Mouse (Mus musculus) adrenal gland, postnatal 10 days (tissue): ENCODE results near the gene Nkx1-2. TPM values are rescaled to one million over a fixed set of nuclear protein-coding genes. Genes with fewer than 3 reads are reported as not detected.

Experiments
- DNase-seq: peaks from one replicate; pipeline ENCODE4 v3.0.0; 2021; ENCODE audit warnings: mixed read lengths
- total RNA-seq, 2 experiments: library from RNA; stranded (reverse); gene quantifications; 2 replicates each; pipeline ENCODE4 v1.2.3; 2021

Gene Nkx1-2
- total RNA-seq, 2 experiments from 2014 or later = 0.12 TPM; not detected in 1

GRCm38 (mm10) chr7:132559138-132559766 is 40.2 kb downstream of the Nkx1-2 start:
- no peak for DNase-seq

GRCm38 (mm10) chr7:132558141-132558736 is 41.2 kb downstream of the Nkx1-2 start:
- DNase-seq = no peak

GRCm38 (mm10) chr7:132556575-132556974 is 42.9 kb downstream of the Nkx1-2 start:
- no peak for DNase-seq

- no peak for DNase-seq
Observed at GRCm38 (mm10) chr7:132555911-132556310, 43.5 kb downstream of the Nkx1-2 start.

- DNase-seq = no peak
Observed at GRCm38 (mm10) chr7:132554091-132554490, 45.3 kb downstream of the Nkx1-2 start.

- peak; percentile 98 for DNase-seq
Observed at GRCm38 (mm10) chr7:132551351-132552126, 47.9 kb downstream of the Nkx1-2 start.

- no peak for DNase-seq
Observed at GRCm38 (mm10) chr7:132547126-132547525, 52.3 kb downstream of the Nkx1-2 start.

Other genes with a start within 250 kb of the Nkx1-2 start
- 10 to 100 TPM; 79.0 to 83.3 TPM for gene Oat, start 23.2 kb downstream of the Nkx1-2 start, total RNA-seq
- 10 to 100 TPM; 16.8 to 17.0 TPM for gene Lhpp, start 11.0 kb upstream of the Nkx1-2 start, total RNA-seq
- 10 to 100 TPM; 58.4 to 75.1 TPM for gene Fam53b, start 214.2 kb upstream of the Nkx1-2 start, total RNA-seq